Mouse (Mus musculus) layer of hippocampus, adult 2 months (tissue): ENCODE results near the gene Hoxc5. TPM values are rescaled to one million over a fixed set of nuclear protein-coding genes. Genes with fewer than 3 reads are reported as not detected.

Experiments used
- DNase-seq, 2 experiments: peaks; one replicate each; pipeline ENCODE4 v3.0.0; 2022; ENCODE audit warnings: low spot score in 2 of 2
- H3K27ac ChIP-seq: fragments of 200-600 bp; 2 replicates; pipeline ENCODE4 v1.8.1; 2022
- H3K4me3 ChIP-seq: fragments of 200-600 bp; 2 replicates; pipeline ENCODE4 v1.8.1; 2022; ENCODE audit warnings: mild to moderate bottlenecking
- CTCF ChIP-seq: fragments of 200-600 bp; conservative IDR thresholded peaks from 2 replicates; pipeline ENCODE4 v1.8.1; 2022; ENCODE audit warnings: antibody characterized with exemption, mild to moderate bottlenecking, moderate library complexity
- total RNA-seq, 2 experiments: library from RNA; stranded (reverse); gene quantifications; 2 replicates each; pipeline ENCODE4 v1.2.3; 2021

Gene Hoxc5
- total RNA-seq, 2 experiments from 2014 or later: not detected

- peak; percentile 64 for TF ChIP-seq CTCF
- H3K4me3 ChIP-seq: no peak overlapping the region
- no peak overlapping the region for H3K27ac ChIP-seq
- DNase-seq: no peak
Measured at GRCm38 (mm10) chr15:102965892-102966775, 1.1 kb upstream of the Hoxc5 start.

- DNase-seq: no peak
- Histone ChIP-seq H3K4me3 (no peak within 1 kb of the TSS), H3K27ac (no peak within 1 kb of the TSS)
- no peak for TF ChIP-seq CTCF
Measured at GRCm38 (mm10) chr15:102966776-102967311, 399 bp upstream of the Hoxc5 start, which contains the start of gene Hoxc10. Gene Hoxc10, plus strand, starts transcription at chr15:102966796.

GRCm38 (mm10) chr15:102967511-102968397, 511 bp downstream of the Hoxc5 start:
- Histone ChIP-seq H3K27ac (no peak overlapping the region), H3K4me3 (no peak overlapping the region)
- no peak for TF ChIP-seq CTCF
- no peak for DNase-seq

DNA sequence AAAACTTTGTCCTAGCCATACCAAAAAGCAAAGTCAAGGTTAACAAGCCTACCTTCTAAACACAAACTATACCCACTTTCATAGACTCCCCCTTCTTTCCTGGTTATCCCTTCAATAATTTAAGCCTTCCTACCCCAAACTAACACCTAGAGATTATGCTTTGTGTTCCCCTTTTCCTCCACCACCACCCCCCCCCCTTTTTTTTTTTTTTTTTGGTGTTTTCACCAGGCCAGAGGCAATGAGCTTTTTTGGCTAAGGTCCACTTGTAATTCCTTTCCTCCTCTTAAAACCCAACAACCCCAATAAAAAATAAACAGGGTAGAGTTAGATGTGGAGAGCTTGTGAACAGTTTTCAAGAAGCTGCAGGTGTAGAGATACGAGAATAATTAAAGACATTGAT, 2.1 kb downstream of the Hoxc5 start:
- no peak for TF ChIP-seq CTCF
- no peak for DNase-seq
- H3K27ac ChIP-seq: no peak overlapping the region
- no peak overlapping the region for H3K4me3 ChIP-seq

DNA sequence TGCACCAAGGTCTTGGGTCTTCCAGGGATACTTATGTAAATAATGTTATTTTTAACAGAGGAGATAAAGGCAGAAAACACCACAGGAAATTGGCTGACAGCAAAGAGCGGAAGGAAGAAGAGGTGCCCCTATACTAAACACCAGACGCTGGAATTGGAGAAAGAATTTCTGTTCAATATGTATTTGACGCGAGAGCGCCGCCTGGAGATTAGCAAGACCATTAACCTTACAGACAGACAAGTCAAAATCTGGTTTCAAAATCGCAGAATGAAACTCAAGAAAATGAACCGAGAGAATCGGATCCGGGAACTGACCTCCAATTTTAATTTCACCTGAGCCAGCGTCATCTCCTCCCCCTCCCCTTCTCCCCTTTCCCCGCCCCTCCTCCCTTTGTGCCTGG, 3.5 kb downstream of the Hoxc5 start:
- DNase-seq: peak; percentile 22 to 26
- H3K4me3 ChIP-seq: no peak overlapping the region

DNA sequence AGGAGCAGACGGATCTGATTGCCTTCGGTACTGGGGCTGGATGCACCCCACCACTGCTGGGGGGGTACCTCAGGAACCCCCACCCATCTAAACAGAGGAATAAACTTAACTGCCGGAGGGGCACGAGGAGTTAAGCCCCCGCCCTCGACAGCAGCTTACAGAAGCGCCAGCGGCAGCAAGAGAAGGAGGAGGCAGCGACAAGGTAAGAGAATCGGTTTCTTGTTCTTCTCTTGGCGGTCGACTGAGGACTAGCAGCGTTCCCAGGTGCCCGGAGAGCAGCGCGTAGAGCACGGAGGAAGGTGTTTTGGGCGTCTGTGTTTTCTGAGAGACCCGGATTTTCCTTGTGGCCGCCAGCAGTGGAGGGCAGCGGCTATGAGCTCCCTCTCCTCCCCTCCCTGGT, 5.0 kb downstream of the Hoxc5 start:
- no peak overlapping the region for H3K27ac ChIP-seq
- DNase-seq: no peak
- TF ChIP-seq CTCF: no peak
- H3K4me3 ChIP-seq: no peak overlapping the region

More for the DNA sequence above, 3.5 kb downstream of the Hoxc5 start:
- H3K27ac ChIP-seq: no peak overlapping the region
- peak; percentile 74 for TF ChIP-seq CTCF

DNA sequence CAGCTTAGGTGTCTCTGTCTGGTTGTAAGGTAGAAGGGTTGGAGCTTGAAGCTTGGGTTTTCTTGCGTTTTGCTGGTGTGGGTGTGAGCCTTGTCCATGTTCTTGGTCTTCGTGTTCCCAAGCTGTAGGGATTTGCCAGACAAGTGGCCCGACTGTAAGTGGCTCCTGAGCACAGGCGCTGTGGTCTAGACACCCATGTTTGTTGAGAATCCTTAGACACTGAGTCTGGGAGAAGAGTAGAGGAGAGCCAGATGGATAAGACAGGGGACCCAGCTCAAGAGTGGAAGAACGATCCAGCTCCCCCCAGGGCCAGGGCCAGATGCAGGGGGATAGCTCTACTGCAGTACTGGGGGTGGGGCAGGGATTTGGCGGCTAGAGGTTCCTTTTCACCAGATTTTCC, 5.5 kb downstream of the Hoxc5 start:
- Histone ChIP-seq H3K27ac (no peak overlapping the region), H3K4me3 (no peak overlapping the region)
- TF ChIP-seq CTCF: no peak
- no peak for DNase-seq

DNA sequence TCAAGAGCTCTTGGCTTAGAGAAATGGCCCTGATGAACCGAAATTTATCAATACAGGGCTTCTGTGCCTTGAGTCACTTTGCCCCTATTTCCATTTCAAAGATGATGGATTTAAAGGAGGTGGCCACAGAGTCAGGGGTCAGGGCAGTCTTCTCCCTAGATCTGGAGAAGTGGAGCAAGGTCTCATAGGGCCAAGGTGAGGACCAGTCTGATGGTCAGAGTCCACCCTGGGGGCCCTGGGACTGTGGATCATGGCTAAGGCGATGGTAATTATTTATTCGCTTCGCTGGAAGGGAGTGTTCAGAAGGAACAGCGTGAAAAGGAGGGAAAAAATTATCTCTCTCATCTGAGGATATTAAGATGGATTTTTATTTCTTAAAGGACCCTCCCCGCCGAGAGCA, 7.8 kb downstream of the Hoxc5 start:
- DNase-seq: no peak
- H3K4me3 ChIP-seq: no peak overlapping the region
- TF ChIP-seq CTCF: no peak
- no peak overlapping the region for H3K27ac ChIP-seq

GRCm38 (mm10) chr15:102975688-102976111, 8.5 kb downstream of the Hoxc5 start:
- TF ChIP-seq CTCF: no peak
- DNase-seq: no peak
- Histone ChIP-seq H3K4me3 (no peak overlapping the region), H3K27ac (no peak overlapping the region)

- TF ChIP-seq CTCF: no peak
- no peak for DNase-seq
- no peak within 1 kb of the TSS for H3K4me3 ChIP-seq
- H3K27ac ChIP-seq: no peak within 1 kb of the TSS
Measured at GRCm38 (mm10) chr15:102976171-102976570, 8.9 kb downstream of the Hoxc5 start, which contains the start of gene Hoxc9. Gene Hoxc9, plus strand, starts transcription at chr15:102976439.

DNA sequence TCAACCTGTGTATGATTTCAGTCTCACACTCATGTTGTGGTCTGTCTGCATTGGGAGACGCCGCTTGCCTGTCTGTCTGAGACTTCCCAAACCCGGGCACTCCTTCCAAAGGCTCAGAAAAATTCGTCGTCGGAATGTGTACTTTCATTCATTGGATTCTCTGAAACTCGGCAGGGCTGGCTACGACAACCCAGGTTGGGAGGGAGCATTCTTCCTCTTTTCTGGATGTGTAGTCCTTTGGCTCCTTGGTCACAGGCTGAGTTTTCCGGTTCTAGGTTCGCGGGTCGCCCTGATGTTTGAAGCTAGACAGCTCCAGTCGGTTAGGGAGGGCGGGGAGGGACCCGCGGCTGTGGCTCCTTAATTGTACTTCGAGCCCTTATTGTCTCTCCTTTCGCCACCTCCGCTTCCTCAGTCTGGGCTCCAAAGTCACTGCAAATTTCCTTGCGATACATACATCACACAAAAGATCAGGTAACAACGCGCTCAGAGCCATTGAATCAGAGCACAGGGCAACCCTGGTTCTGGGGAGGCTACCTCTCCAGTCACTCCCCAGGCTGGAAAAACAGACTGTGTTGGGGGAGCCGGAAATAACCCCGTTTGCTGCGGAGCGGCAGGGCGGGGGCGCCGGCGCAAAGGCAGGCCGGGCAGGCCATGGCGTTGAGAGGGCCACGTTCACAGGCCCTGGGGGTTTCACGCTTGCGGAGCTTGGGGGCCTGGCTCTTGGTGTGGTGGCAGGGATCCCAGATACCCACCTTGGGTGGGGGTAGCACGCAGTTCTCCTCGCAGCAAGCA, 9.6 kb downstream of the Hoxc5 start:
- no peak overlapping the region for H3K27ac ChIP-seq
- no peak for TF ChIP-seq CTCF
- no peak overlapping the region for H3K4me3 ChIP-seq
- no peak for DNase-seq

DNA sequence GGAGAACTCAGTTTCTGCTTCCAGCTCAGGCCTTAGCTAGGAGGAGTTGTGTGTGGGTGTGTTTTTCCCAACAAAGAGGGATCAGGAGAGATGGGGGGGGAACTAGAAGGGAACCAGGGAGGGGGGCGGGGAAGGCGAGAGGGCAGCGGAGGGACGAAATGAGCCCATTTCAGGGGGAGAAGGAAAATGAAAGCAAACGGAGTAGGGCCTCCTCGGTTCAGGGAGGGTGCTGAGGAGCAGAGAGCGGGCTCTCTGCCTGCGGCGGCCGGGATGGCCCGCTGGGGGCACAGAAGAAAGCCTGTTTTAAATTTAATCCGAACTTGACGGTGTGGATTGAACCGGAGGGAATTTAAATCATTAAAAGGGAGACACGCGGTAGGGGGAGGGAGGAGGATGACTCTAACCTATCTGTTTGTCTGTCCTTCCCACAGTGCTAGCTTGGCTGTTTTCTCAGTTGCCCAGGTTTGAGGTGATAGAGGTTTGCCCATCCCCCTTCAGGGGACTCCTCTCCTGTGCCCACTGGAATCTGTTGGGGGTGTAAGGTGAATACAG, 10.3 kb downstream of the Hoxc5 start:
- TF ChIP-seq CTCF: no peak
- no peak for DNase-seq
- H3K27ac ChIP-seq: no peak overlapping the region
- no peak overlapping the region for H3K4me3 ChIP-seq
